Mouse (Mus musculus): ENCODE measurements around the gene Cstf1. TPM values are rescaled to one million over a fixed set of nuclear protein-coding genes. Genes with fewer than 3 reads are reported as not detected.
A peak's percentile ranks its signal among the peaks of the same experiment; 100 is the strongest.

Cstf1 gene
- polyA plus RNA-seq (2014; fragmentation: Nextera tagmentation; extraction: Ambion mirVana) = 44.0 and 45.6 TPM in 2 replicates

DNA sequence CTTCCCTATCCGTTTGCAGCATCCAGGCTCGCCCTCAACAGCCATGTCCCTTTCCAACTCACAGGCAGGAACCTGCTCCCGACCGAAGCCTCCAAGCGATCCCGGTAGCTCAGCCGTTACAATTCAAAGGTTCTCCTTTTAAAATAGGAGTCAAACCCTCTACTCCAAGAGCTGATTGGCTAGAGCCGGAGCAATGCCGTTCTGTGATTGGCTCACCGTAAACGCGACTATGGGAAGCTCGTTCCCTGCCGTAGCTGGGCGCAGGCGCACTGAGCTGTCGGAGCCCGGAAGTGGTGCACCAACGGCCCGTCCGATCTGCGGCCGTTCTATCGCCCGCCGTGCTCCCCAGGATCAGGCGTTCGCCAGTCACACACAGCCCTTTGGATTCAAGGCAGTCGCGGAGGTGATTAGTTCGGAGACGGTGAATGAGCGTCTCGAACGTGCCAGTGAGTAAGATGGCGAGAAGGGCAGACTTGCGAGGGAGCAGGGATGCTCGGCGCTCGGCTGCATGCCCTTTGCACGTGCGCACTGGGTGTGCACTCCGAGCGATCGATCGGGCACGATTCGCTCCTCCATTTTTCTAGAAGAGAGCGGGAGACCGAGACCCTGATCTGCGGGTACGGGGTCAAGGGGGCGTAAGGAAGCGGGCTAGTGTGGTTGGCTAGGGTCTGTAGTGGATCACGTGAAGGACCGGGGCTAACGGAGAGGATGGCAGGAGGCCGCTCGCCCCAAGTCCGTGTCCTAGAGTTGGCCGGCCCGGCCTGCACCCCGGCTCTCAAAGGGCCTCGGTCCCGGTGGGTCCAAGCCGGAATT is at the start of gene Cstf1, which contains the start of gene Aurka:
Gene Cstf1 (plus strand): TSS at position 271 of the 813 bp plus-strand sequence.
Gene Aurka (minus strand): TSS at position 125 of the 813 bp plus-strand sequence.
- DNase-seq (ENCODE audit: low spot score) = peak; percentile 98
- H3K4me3 ChIP-seq (ENCODE audit: low read depth, low read length) = peak within 1 kb of the TSS; percentile 97
- WGBS = under 1% methylated on average over 65 of the region's 66 CpGs
- ATAC-seq (replicated peaks; ENCODE audit: low FRiP score, low TSS enrichment, low read depth) = peak; percentile 99
- H3K4me2 ChIP-seq (ENCODE audit: low read length) = peak within 1 kb of the TSS; percentile 78
- no peaks in the 10 kb centered on the region for H3K9me3 ChIP-seq (ENCODE audit: control insufficient read depth, low read length)
- no peaks in the 10 kb centered on the region for H3K27me3 ChIP-seq (replicated peaks; ENCODE audit: control insufficient read depth, insufficient read depth, low read length)
- H3K36me3 ChIP-seq (ENCODE audit: control insufficient read depth, insufficient read depth, low read length) = peaks cover 58% of the 10 kb centered on the region
- H3K9ac ChIP-seq (ENCODE audit: low read length) = peak within 1 kb of the TSS; percentile 88
- peak within 1 kb of the TSS; percentile 82 for H3K27ac ChIP-seq (ENCODE audit: low read depth)
- H3K4me1 ChIP-seq (replicated peaks; ENCODE audit: control insufficient read depth, insufficient read depth, low read length) = peaks cover 28% of the 10 kb centered on the region

DNA sequence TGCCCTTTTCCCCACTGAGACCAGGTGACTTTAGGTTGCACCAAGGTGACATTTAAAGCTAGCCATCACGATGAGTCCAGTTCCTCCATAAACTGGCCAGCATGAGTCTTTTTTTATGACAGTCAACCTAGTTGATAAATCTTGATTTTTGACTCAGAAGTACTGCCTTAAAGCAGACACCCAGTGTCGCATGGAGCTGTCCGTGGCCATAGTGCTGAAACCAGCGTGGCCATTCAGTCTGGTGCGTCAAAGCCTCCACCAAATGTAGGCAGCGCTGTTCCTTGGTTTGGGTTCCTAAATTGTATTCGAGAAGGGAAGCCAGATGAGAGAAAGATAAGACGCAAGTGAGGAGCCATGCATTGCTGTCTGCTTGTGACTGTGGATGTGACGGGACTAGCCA is 49.6 kb upstream of the Cstf1 start:
- H3K9ac ChIP-seq (ENCODE audit: low read length) = no peak overlapping the region
- no peak overlapping the region for H3K4me2 ChIP-seq (ENCODE audit: low read length)
- ATAC-seq (replicated peaks; ENCODE audit: low FRiP score, low TSS enrichment, low read depth) = no peak
- no peak overlapping the region for H3K4me3 ChIP-seq (ENCODE audit: low read depth, low read length)
- no peak overlapping the region for H3K27ac ChIP-seq (ENCODE audit: low read depth)
- no peaks in the 10 kb centered on the region for H3K36me3 ChIP-seq (ENCODE audit: control insufficient read depth, insufficient read depth, low read length)
- DNase-seq (ENCODE audit: low spot score) = peak; percentile 92
- no peaks in the 10 kb centered on the region for H3K27me3 ChIP-seq (replicated peaks; ENCODE audit: control insufficient read depth, insufficient read depth, low read length)
- H3K9me3 ChIP-seq (ENCODE audit: control insufficient read depth, low read length) = no peaks in the 10 kb centered on the region
- 12% methylated on average over 9 of the region's 9 CpGs for whole genome bisulfite sequencing
- no peaks in the 10 kb centered on the region for H3K4me1 ChIP-seq (replicated peaks; ENCODE audit: control insufficient read depth, insufficient read depth, low read length)

DNA sequence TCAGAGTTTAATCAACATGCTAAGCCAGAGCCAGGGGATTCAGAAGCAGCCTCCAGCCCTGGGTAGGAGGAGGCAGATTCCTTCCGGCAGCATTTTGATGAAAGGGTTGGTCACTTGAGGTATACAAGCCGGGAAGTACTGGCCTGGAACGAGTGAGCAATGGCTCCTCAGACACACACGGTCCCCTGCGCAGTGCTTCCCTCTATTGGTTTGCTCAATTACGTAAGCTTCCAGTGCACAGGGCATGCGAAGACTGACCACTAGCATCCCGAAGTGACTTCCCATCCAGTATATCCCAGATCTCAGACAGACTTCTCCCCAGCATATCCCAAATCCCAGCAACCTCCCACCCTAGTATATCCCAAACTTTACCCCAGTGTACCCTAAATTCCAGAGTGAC is 42.2 kb upstream of the Cstf1 start:
- DNase-seq (ENCODE audit: low spot score) = no peak
- no peaks in the 10 kb centered on the region for H3K27me3 ChIP-seq (replicated peaks; ENCODE audit: control insufficient read depth, insufficient read depth, low read length)
- H3K36me3 ChIP-seq (ENCODE audit: control insufficient read depth, insufficient read depth, low read length) = no peaks in the 10 kb centered on the region
- H3K27ac ChIP-seq (ENCODE audit: low read depth) = no peak overlapping the region
- H3K9ac ChIP-seq (ENCODE audit: low read length) = no peak overlapping the region
- H3K4me1 ChIP-seq (replicated peaks; ENCODE audit: control insufficient read depth, insufficient read depth, low read length) = no peaks in the 10 kb centered on the region
- no peak overlapping the region for H3K4me3 ChIP-seq (ENCODE audit: low read depth, low read length)
- H3K4me2 ChIP-seq (ENCODE audit: low read length) = no peak overlapping the region
- WGBS = 47% methylated on average over 8 of the region's 8 CpGs
- ATAC-seq (replicated peaks; ENCODE audit: low FRiP score, low TSS enrichment, low read depth) = no peak
- no peaks in the 10 kb centered on the region for H3K9me3 ChIP-seq (ENCODE audit: control insufficient read depth, low read length)

DNA sequence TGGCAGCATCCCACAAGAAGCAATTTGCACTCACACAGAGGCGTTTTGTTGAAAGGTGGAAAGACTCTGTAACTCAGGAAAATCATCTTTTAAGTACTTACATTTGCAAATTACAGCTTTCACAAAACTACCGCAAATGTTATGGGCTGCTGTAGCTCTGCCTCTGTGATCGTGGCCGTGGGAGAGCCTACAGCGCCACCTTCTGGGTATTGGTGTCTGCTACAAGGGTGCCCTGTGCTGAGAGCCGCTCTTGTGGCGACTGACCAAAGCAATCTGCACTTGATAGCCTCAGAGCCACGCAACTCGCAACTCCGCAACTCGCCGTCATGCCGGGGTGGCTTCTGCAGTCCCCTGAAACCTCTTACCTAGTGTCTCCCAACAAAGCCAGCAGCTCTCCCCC is 41.3 kb upstream of the Cstf1 start:
- no peaks in the 10 kb centered on the region for H3K9me3 ChIP-seq (ENCODE audit: control insufficient read depth, low read length)
- no peak overlapping the region for H3K27ac ChIP-seq (ENCODE audit: low read depth)
- DNase-seq (ENCODE audit: low spot score) = peak; percentile 79
- no peak; the same call in 1 of the 2 replicates for ATAC-seq (replicated peaks; ENCODE audit: low FRiP score, low TSS enrichment, low read depth)
- no peak overlapping the region for H3K9ac ChIP-seq (ENCODE audit: low read length)
- H3K36me3 ChIP-seq (ENCODE audit: control insufficient read depth, insufficient read depth, low read length) = no peaks in the 10 kb centered on the region
- WGBS = 8% methylated on average over 13 of the region's 13 CpGs
- no peaks in the 10 kb centered on the region for H3K27me3 ChIP-seq (replicated peaks; ENCODE audit: control insufficient read depth, insufficient read depth, low read length)
- no peak overlapping the region for H3K4me2 ChIP-seq (ENCODE audit: low read length)
- no peak overlapping the region for H3K4me3 ChIP-seq (ENCODE audit: low read depth, low read length)
- no peaks in the 10 kb centered on the region for H3K4me1 ChIP-seq (replicated peaks; ENCODE audit: control insufficient read depth, insufficient read depth, low read length)

DNA sequence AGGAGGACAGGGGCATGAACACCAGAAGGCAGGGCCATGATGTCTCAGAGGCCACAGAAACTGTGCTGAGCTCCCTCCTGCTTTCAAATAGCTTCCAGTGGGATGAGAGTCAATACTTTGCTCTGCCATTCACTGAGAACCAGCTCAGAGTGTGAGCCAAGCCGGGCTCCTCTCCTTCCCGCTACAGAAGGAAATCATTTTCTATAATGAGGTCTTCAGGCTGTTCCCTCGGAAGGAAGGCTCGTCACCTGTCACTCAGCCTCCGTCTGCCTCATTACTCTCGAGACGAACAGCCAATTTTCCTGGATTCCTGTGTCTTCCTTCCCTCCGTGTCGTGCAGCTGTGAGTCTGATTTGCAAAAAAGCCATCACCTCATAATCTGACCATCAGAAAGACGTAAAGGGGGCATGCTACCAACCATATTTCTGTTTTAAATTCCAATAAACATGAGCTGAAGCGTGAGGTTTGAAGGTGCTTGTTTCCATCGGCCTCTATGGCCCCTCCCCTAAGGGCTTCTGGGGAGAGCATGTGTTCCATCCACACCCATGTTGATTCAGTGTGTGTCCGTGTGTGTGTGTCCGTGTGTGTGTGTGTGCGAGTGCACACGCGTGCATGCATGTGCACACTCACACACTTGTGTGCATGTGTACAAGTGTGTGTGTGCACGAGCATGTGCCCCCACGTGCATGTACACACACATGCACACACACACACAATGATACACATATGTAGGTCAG is 32.1 kb upstream of the Cstf1 start:
- H3K27me3 ChIP-seq (replicated peaks; ENCODE audit: control insufficient read depth, insufficient read depth, low read length) = no peaks in the 10 kb centered on the region
- H3K9ac ChIP-seq (ENCODE audit: low read length) = no peak overlapping the region
- ATAC-seq (replicated peaks; ENCODE audit: low FRiP score, low TSS enrichment, low read depth) (no peak), DNase-seq (ENCODE audit: low spot score) (no peak)
- WGBS = 86% methylated on average over 19 of the region's 19 CpGs
- H3K9me3 ChIP-seq (ENCODE audit: control insufficient read depth, low read length) = no peaks in the 10 kb centered on the region
- H3K4me2 ChIP-seq (ENCODE audit: low read length) = no peak overlapping the region
- no peak overlapping the region for H3K4me3 ChIP-seq (ENCODE audit: low read depth, low read length)
- H3K27ac ChIP-seq (ENCODE audit: low read depth) = no peak overlapping the region
- H3K4me1 ChIP-seq (replicated peaks; ENCODE audit: control insufficient read depth, insufficient read depth, low read length) = no peaks in the 10 kb centered on the region
- no peaks in the 10 kb centered on the region for H3K36me3 ChIP-seq (ENCODE audit: control insufficient read depth, insufficient read depth, low read length)

DNA sequence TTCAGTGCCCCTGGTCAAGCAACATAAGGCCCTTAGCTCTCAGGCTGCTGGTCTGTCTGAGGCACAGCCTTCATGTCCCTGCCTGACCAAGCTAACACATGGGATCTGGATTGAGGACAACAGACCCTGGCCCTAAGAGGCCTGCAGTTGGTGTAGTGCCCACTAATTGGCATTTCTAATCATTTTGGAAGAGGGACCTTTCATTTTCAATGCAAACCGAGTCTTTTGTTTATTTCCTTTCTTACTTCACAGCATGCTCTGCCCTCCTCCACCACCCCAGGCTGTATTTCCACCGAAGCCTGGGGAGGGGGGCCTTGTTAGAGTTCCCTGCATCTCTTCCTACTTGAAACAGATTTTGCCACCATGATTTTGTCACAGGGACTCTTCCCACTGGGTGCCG is 29.5 kb upstream of the Cstf1 start:
- no peak overlapping the region for H3K4me3 ChIP-seq (ENCODE audit: low read depth, low read length)
- WGBS = 55% methylated on average over 3 of the region's 3 CpGs
- ATAC-seq (replicated peaks; ENCODE audit: low FRiP score, low TSS enrichment, low read depth) (no peak), DNase-seq (ENCODE audit: low spot score) (no peak)
- H3K4me2 ChIP-seq (ENCODE audit: low read length) = no peak overlapping the region
- peaks cover 4% of the 10 kb centered on the region for H3K4me1 ChIP-seq (replicated peaks; ENCODE audit: control insufficient read depth, insufficient read depth, low read length)
- no peak overlapping the region for H3K27ac ChIP-seq (ENCODE audit: low read depth)
- H3K9ac ChIP-seq (ENCODE audit: low read length) = no peak overlapping the region
- H3K27me3 ChIP-seq (replicated peaks; ENCODE audit: control insufficient read depth, insufficient read depth, low read length) = no peaks in the 10 kb centered on the region
- H3K9me3 ChIP-seq (ENCODE audit: control insufficient read depth, low read length) = no peaks in the 10 kb centered on the region
- no peaks in the 10 kb centered on the region for H3K36me3 ChIP-seq (ENCODE audit: control insufficient read depth, insufficient read depth, low read length)

DNA sequence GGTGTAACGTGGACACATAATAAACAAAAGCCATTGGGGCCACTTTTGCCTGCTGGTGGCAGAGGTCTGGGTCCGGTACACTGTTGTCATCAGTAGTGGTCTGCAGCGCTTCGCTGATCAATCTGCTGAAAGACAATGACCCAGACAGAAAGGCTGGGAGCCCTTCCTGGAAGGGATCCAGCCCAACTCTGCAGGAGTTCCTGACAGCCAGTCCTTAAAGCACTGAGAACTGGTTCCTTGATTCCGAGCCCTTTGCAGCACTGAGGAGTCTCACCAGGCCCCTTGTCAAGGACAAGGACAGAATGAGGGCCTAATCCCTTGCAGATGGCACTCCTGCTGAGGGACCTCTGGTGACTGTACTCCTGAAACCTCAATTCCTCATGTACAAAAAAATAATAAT is 28.9 kb upstream of the Cstf1 start:
- whole genome bisulfite sequencing = 64% methylated on average over 5 of the region's 5 CpGs

DNA sequence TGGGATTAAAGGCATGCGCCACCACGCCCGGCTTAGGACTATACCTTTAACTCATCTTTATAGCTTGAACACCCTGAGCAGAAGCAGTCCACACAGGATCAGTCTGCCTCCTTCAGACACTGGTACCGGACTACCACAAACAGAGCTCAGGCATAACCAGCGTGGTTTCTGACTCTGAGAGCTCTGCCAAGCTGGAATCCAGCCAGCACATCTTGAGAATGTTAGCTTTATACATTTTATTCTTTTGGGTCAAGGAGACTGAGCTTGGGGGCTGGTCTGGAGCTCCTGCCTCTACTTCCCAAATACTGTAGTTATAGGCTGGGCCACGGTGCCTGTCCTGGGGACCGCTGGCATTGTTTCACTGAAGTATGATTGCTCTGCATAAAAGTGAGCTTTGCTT is 26.7 kb upstream of the Cstf1 start:
- Histone ChIP-seq H3K36me3 (ENCODE audit: control insufficient read depth, insufficient read depth, low read length) (no peaks in the 10 kb centered on the region), H3K9ac (ENCODE audit: low read length) (no peak overlapping the region), H3K9me3 (ENCODE audit: control insufficient read depth, low read length) (no peaks in the 10 kb centered on the region), H3K4me2 (ENCODE audit: low read length) (no peak overlapping the region), H3K27me3 (replicated peaks; ENCODE audit: control insufficient read depth, insufficient read depth, low read length) (no peaks in the 10 kb centered on the region), H3K27ac (ENCODE audit: low read depth) (no peak overlapping the region), H3K4me1 (replicated peaks; ENCODE audit: control insufficient read depth, insufficient read depth, low read length) (peaks cover 15% of the 10 kb centered on the region), H3K4me3 (ENCODE audit: low read depth, low read length) (no peak overlapping the region)
- ATAC-seq (replicated peaks; ENCODE audit: low FRiP score, low TSS enrichment, low read depth) (no peak), DNase-seq (ENCODE audit: low spot score) (no peak)
- WGBS = 88% methylated on average over 7 of the region's 7 CpGs

More for the DNA sequence above, 28.9 kb upstream of the Cstf1 start:
- no peak for ATAC-seq (replicated peaks; ENCODE audit: low FRiP score, low TSS enrichment, low read depth)
- no peak overlapping the region for H3K4me2 ChIP-seq (ENCODE audit: low read length)
- H3K27me3 ChIP-seq (replicated peaks; ENCODE audit: control insufficient read depth, insufficient read depth, low read length) = no peaks in the 10 kb centered on the region
- no peak for DNase-seq (ENCODE audit: low spot score)
- no peak overlapping the region for H3K9ac ChIP-seq (ENCODE audit: low read length)
- H3K27ac ChIP-seq (ENCODE audit: low read depth) = no peak overlapping the region
- peaks cover 4% of the 10 kb centered on the region for H3K4me1 ChIP-seq (replicated peaks; ENCODE audit: control insufficient read depth, insufficient read depth, low read length)
- H3K4me3 ChIP-seq (ENCODE audit: low read depth, low read length) = no peak overlapping the region
- H3K36me3 ChIP-seq (ENCODE audit: control insufficient read depth, insufficient read depth, low read length) = no peaks in the 10 kb centered on the region
- H3K9me3 ChIP-seq (ENCODE audit: control insufficient read depth, low read length) = no peaks in the 10 kb centered on the region
